In genomic region chr8:34574009-34574408, GRCm38 (mm10) we compare ENCODE assay signal across 24 mouse cellular contexts.
A peak's percentile ranks its signal among the peaks of the same experiment; 100 is the strongest.
DNase-seq lines count a peak whose midpoint lies in the region; ATAC-seq and TF ChIP-seq lines count a peak whose summit lies in the region.
"Had no signal": no experiment of that assay in that cellular context is flagged by ENCODE, and none has a peak within 500 bp of the region (broad histone marks: within the 10 kb centered on the region; RNA-seq: fewer than 3 reads in every experiment).

No protein-coding gene starts in this region.

- no peaks in the 10 kb centered on the region for H3K36me3 ChIP-seq in heart, embryonic 10.5 days
- no peaks in the 10 kb centered on the region for H3K36me3 ChIP-seq in limb, embryonic 10.5 days
- H3K36me3 ChIP-seq in forebrain, postnatal 0 days (ENCODE audit: insufficient read depth) = no peaks in the 10 kb centered on the region
- H3K36me3 ChIP-seq: embryonic facial prominence, embryonic 13.5 days; forebrain, embryonic 10.5 days; forebrain, embryonic 15.5 days; G1E; heart, embryonic 12.5 days; midbrain, embryonic 13.5 days had no signal

- no peak overlapping the region for H3K4me2 ChIP-seq in forebrain, postnatal 0 days (ENCODE audit: low read depth)
- H3K4me2 ChIP-seq: embryonic facial prominence, embryonic 13.5 days; forebrain, embryonic 15.5 days; heart, embryonic 12.5 days; hindbrain, embryonic 14.5 days; midbrain, embryonic 13.5 days had no signal

- intact Hi-C loops in heart, postnatal 10 days (cut with DNase I) = no loop called here

- no peaks in the 10 kb centered on the region for H3K27me3 ChIP-seq in heart, embryonic 10.5 days (ENCODE audit: insufficient read depth, poor library complexity, severe bottlenecking)
- no peaks in the 10 kb centered on the region for H3K27me3 ChIP-seq in limb, embryonic 10.5 days (ENCODE audit: low read depth, poor library complexity, severe bottlenecking)
- H3K27me3 ChIP-seq in forebrain, postnatal 0 days (ENCODE audit: insufficient read depth, low read length) = no peaks in the 10 kb centered on the region
- H3K27me3 ChIP-seq: embryonic facial prominence, embryonic 13.5 days; forebrain, embryonic 15.5 days; heart, embryonic 12.5 days; midbrain, embryonic 13.5 days had no signal

- DNase-seq in heart, embryonic 10.5 days (ENCODE audit: low spot score) = no peak
- no peak for DNase-seq in heart, postnatal 10 days
- peak; percentile 18 for DNase-seq in lung, postnatal 10 days
- DNase-seq in lung, postnatal 25 days (ENCODE audit: low spot score) = no peak
- DNase-seq in limb, embryonic 10.5 days (ENCODE audit: low spot score) = peak; percentile 37
- DNase-seq in lung, postnatal 4 days = peak; percentile 7 to 26
- no peak for DNase-seq in frontal cortex, postnatal 25 days (ENCODE audit: low spot score in 2 of 2)
- DNase-seq in forebrain, postnatal 0 days = no peak
- DNase-seq: cerebellum, adult 11 months; cerebellum, adult 9-10 months; cerebellum, postnatal 36 days; gastrocnemius, postnatal 14 days; right cerebral cortex, postnatal 14 days; thymus, adult 2 months; thymus, postnatal 36 days had no signal

- no peaks in the 10 kb centered on the region for H3K9me3 ChIP-seq in heart, embryonic 10.5 days
- H3K9me3 ChIP-seq in limb, embryonic 10.5 days (replicated peaks) = no peaks in the 10 kb centered on the region
- H3K9me3 ChIP-seq in forebrain, postnatal 0 days (ENCODE audit: low read length) = 0 out of 2 replicates have a peak, but pooled peaks cover 3% of the 10 kb centered on the region
- H3K9me3 ChIP-seq: embryonic facial prominence, embryonic 13.5 days; forebrain, embryonic 10.5 days; forebrain, embryonic 15.5 days; midbrain, embryonic 13.5 days had no signal

- H3K4me3 ChIP-seq in heart, embryonic 10.5 days = no peak overlapping the region
- H3K4me3 ChIP-seq in limb, embryonic 10.5 days = no peak overlapping the region
- H3K4me3 ChIP-seq in forebrain, postnatal 0 days (ENCODE audit: low read depth, low read length) = no peak overlapping the region
- H3K4me3 ChIP-seq: embryonic facial prominence, embryonic 13.5 days; forebrain, embryonic 10.5 days; forebrain, embryonic 15.5 days; heart, embryonic 12.5 days; left cerebral cortex, adult 2 months; midbrain, embryonic 13.5 days had no signal

- no peak for ATAC-seq in forebrain, postnatal 0 days
- ATAC-seq: forebrain, embryonic 15.5 days; inflammation-experienced regulatory T-cells, adult 6 months; midbrain, embryonic 13.5 days had no signal

- no peak overlapping the region for H3K9ac ChIP-seq in forebrain, postnatal 0 days
- H3K9ac ChIP-seq: embryonic facial prominence, embryonic 13.5 days; forebrain, embryonic 15.5 days; heart, embryonic 12.5 days; hindbrain, embryonic 14.5 days; midbrain, embryonic 13.5 days had no signal

- peaks cover 10% of the 10 kb centered on the region; the same call in 1 of the 2 replicates for H3K4me1 ChIP-seq in heart, embryonic 10.5 days
- peaks cover 21% of the 10 kb centered on the region for H3K4me1 ChIP-seq in limb, embryonic 10.5 days
- no peaks in the 10 kb centered on the region for H3K4me1 ChIP-seq in forebrain, postnatal 0 days (ENCODE audit: insufficient read depth)
- H3K4me1 ChIP-seq: forebrain, embryonic 15.5 days; midbrain, embryonic 13.5 days had no signal

- no peak for TF ChIP-seq CTCF in forebrain, postnatal 0 days (IDR thresholded peaks at IDR 0.05; ENCODE audit: low read depth)

- H3K27ac ChIP-seq in heart, embryonic 10.5 days = peak overlapping the region; percentile 39
- H3K27ac ChIP-seq in limb, embryonic 10.5 days = peak overlapping the region; percentile 74
- H3K27ac ChIP-seq in forebrain, postnatal 0 days (ENCODE audit: low read depth, low read length) = no peak overlapping the region
- H3K27ac ChIP-seq: embryonic facial prominence, embryonic 13.5 days; forebrain, embryonic 10.5 days; forebrain, embryonic 15.5 days; hindbrain, embryonic 14.5 days; left cerebral cortex, adult 2 months; midbrain, embryonic 13.5 days had no signal

- 76% methylated on average over 3 of the region's 3 CpGs for WGBS in heart, embryonic 10.5 days
- WGBS in limb, embryonic 10.5 days = 48% methylated on average over 3 of the region's 3 CpGs
- 55% methylated on average over 3 of the region's 3 CpGs for WGBS in forebrain, postnatal 0 days

Comparison
In these comparisons a context has a peak if more than half of its experiments do, and no peak if none do; other contexts are left out.
1. DNase-seq: peak in lung, postnatal 10 days (single experiment), limb, embryonic 10.5 days (single experiment) and lung, postnatal 4 days (2 of 2); none in heart, embryonic 10.5 days (single experiment), heart, postnatal 10 days (0 of 2), lung, postnatal 25 days (single experiment), frontal cortex, postnatal 25 days (0 of 2) and forebrain, postnatal 0 days (single experiment).